Mouse (Mus musculus): ENCODE measurements at regions not wholly inside any gene's neighbourhood (a gene's known extent, or its start where the extent isn't known, plus 50 kb on each side); places are given as distances from the start of the nearest gene placed in this dataset.

- Histone ChIP-seq H3K4me1 (peaks cover 11% of the 10 kb centered on the region), H3K4me2 (replicated peaks) (peak overlapping the region; percentile 42), H3K4me3 (no peak overlapping the region), H3K9me3 (no peaks in the 10 kb centered on the region), H3K36me3 (no peaks in the 10 kb centered on the region), H3K27me3 (replicated peaks) (no peaks in the 10 kb centered on the region), H3K27ac (no peak overlapping the region), H3K9ac (no peak overlapping the region)
- no peak for ATAC-seq (ENCODE audit: low FRiP score, low read depth)
- 17% methylated on average over 14 of the region's 14 CpGs for WGBS
Observed at GRCm38 (mm10) chr14:58868176-58868949, 274.3 kb downstream of the 1700129C05Rik start.

- H3K27me3 ChIP-seq (replicated peaks): no peaks in the 10 kb centered on the region
- no peak overlapping the region for H3K27ac ChIP-seq
- peak overlapping the region; percentile 42 for H3K4me2 ChIP-seq (replicated peaks)
- no peak for ATAC-seq (ENCODE audit: low FRiP score, low read depth)
- peaks cover 11% of the 10 kb centered on the region for H3K4me1 ChIP-seq
- H3K9ac ChIP-seq: no peak overlapping the region
- no peaks in the 10 kb centered on the region for H3K36me3 ChIP-seq
- H3K9me3 ChIP-seq: no peaks in the 10 kb centered on the region
- no peak overlapping the region for H3K4me3 ChIP-seq
- 23% methylated on average over 13 of the region's 13 CpGs for WGBS
Observed at GRCm38 (mm10) chr14:58867396-58868107, 275.1 kb downstream of the 1700129C05Rik start.

- no peak for ATAC-seq (ENCODE audit: low FRiP score, low read depth)
- H3K4me2 ChIP-seq (replicated peaks): no peak overlapping the region
- H3K9ac ChIP-seq: no peak overlapping the region
- no peaks in the 10 kb centered on the region for H3K4me1 ChIP-seq
- H3K36me3 ChIP-seq: no peaks in the 10 kb centered on the region
- no peak overlapping the region for H3K27ac ChIP-seq
- no peaks in the 10 kb centered on the region for H3K9me3 ChIP-seq
- no peak overlapping the region for H3K4me3 ChIP-seq
- 72% methylated on average over 4 of the region's 4 CpGs for WGBS
- H3K27me3 ChIP-seq (replicated peaks): no peaks in the 10 kb centered on the region
Observed at GRCm38 (mm10) chr14:58854871-58855270, 287.8 kb downstream of the 1700129C05Rik start.

GRCm38 (mm10) chr14:58844565-58844964, 298.1 kb downstream of the 1700129C05Rik start:
- Histone ChIP-seq H3K36me3 (no peaks in the 10 kb centered on the region), H3K27ac (no peak overlapping the region)
- ATAC-seq (ENCODE audit: low FRiP score, low read depth): no peak

GRCm38 (mm10) chr14:58842196-58842886, 300.4 kb downstream of the 1700129C05Rik start:
- Histone ChIP-seq H3K27ac (no peak overlapping the region), H3K4me2 (replicated peaks) (no peak overlapping the region), H3K27me3 (replicated peaks) (no peaks in the 10 kb centered on the region), H3K4me1 (no peaks in the 10 kb centered on the region), H3K9ac (no peak overlapping the region), H3K36me3 (no peaks in the 10 kb centered on the region), H3K4me3 (no peak overlapping the region), H3K9me3 (no peaks in the 10 kb centered on the region)
- 88% methylated on average over 1 of the region's 1 CpGs for WGBS
- no peak for ATAC-seq (ENCODE audit: low FRiP score, low read depth)

More at GRCm38 (mm10) chr14:58844565-58844964, 298.1 kb downstream of the 1700129C05Rik start:
- no peaks in the 10 kb centered on the region for H3K27me3 ChIP-seq (replicated peaks)
- 79% methylated on average over 2 of the region's 2 CpGs for WGBS
- no peaks in the 10 kb centered on the region for H3K9me3 ChIP-seq
- no peak overlapping the region for H3K4me2 ChIP-seq (replicated peaks)
- H3K4me1 ChIP-seq: no peaks in the 10 kb centered on the region
- no peak overlapping the region for H3K4me3 ChIP-seq
- H3K9ac ChIP-seq: no peak overlapping the region

GRCm38 (mm10) chr14:58822938-58823337, 319.8 kb downstream of the 1700129C05Rik start:
- Histone ChIP-seq H3K27ac (no peak overlapping the region), H3K9me3 (no peaks in the 10 kb centered on the region), H3K4me2 (replicated peaks) (no peak overlapping the region), H3K4me3 (no peak overlapping the region), H3K27me3 (replicated peaks) (no peaks in the 10 kb centered on the region), H3K36me3 (no peaks in the 10 kb centered on the region), H3K4me1 (no peaks in the 10 kb centered on the region), H3K9ac (no peak overlapping the region)
- WGBS: 88% methylated on average over 4 of the region's 4 CpGs
- ATAC-seq (ENCODE audit: low FRiP score, low read depth): no peak

GRCm38 (mm10) chr14:58817961-58818504, 324.7 kb downstream of the 1700129C05Rik start:
- H3K9me3 ChIP-seq: no peaks in the 10 kb centered on the region
- no peaks in the 10 kb centered on the region for H3K36me3 ChIP-seq
- H3K27me3 ChIP-seq (replicated peaks): no peaks in the 10 kb centered on the region
- WGBS: 80% methylated on average over 10 of the region's 10 CpGs
- no peak overlapping the region for H3K9ac ChIP-seq
- no peak overlapping the region for H3K4me3 ChIP-seq
- no peak overlapping the region for H3K4me2 ChIP-seq (replicated peaks)
- no peaks in the 10 kb centered on the region for H3K4me1 ChIP-seq
- no peak overlapping the region for H3K27ac ChIP-seq
- ATAC-seq (ENCODE audit: low FRiP score, low read depth): no peak

GRCm38 (mm10) chr14:58816540-58816876, 326.2 kb downstream of the 1700129C05Rik start:
- Histone ChIP-seq H3K36me3 (no peaks in the 10 kb centered on the region), H3K9ac (no peak overlapping the region), H3K27me3 (replicated peaks) (no peaks in the 10 kb centered on the region), H3K4me3 (no peak overlapping the region), H3K27ac (no peak overlapping the region), H3K4me1 (no peaks in the 10 kb centered on the region), H3K4me2 (replicated peaks) (no peak overlapping the region), H3K9me3 (no peaks in the 10 kb centered on the region)
- ATAC-seq (ENCODE audit: low FRiP score, low read depth): no peak
- WGBS: 88% methylated on average over 1 of the region's 1 CpGs

GRCm38 (mm10) chr14:58815616-58816539, 326.8 kb downstream of the 1700129C05Rik start:
- no peaks in the 10 kb centered on the region for H3K27me3 ChIP-seq (replicated peaks)
- H3K9me3 ChIP-seq: no peaks in the 10 kb centered on the region
- ATAC-seq (ENCODE audit: low FRiP score, low read depth): no peak
- H3K9ac ChIP-seq: no peak overlapping the region
- no peaks in the 10 kb centered on the region for H3K36me3 ChIP-seq
- no peak overlapping the region for H3K4me3 ChIP-seq
- no peak overlapping the region for H3K27ac ChIP-seq
- 72% methylated on average over 11 of the region's 11 CpGs for WGBS
- H3K4me1 ChIP-seq: no peaks in the 10 kb centered on the region
- H3K4me2 ChIP-seq (replicated peaks): no peak overlapping the region

- H3K27ac ChIP-seq: no peak overlapping the region
- WGBS: 67% methylated on average over 5 of the region's 5 CpGs
Observed at GRCm38 (mm10) chr14:58812585-58812984, 330.1 kb downstream of the 1700129C05Rik start.

GRCm38 (mm10) chr14:58801402-58801861, 341.3 kb downstream of the 1700129C05Rik start:
- H3K4me1 ChIP-seq: no peaks in the 10 kb centered on the region
- H3K9me3 ChIP-seq: no peaks in the 10 kb centered on the region
- no peak for ATAC-seq (ENCODE audit: low FRiP score, low read depth)

More at GRCm38 (mm10) chr14:58812585-58812984, 330.1 kb downstream of the 1700129C05Rik start:
- Histone ChIP-seq H3K9ac (no peak overlapping the region), H3K36me3 (no peaks in the 10 kb centered on the region), H3K4me1 (no peaks in the 10 kb centered on the region), H3K4me2 (replicated peaks) (no peak overlapping the region), H3K9me3 (no peaks in the 10 kb centered on the region), H3K4me3 (no peak overlapping the region), H3K27me3 (replicated peaks) (no peaks in the 10 kb centered on the region)
- ATAC-seq (ENCODE audit: low FRiP score, low read depth): no peak

More at GRCm38 (mm10) chr14:58801402-58801861, 341.3 kb downstream of the 1700129C05Rik start:
- no peak overlapping the region for H3K9ac ChIP-seq
- no peaks in the 10 kb centered on the region for H3K36me3 ChIP-seq
- H3K4me3 ChIP-seq: no peak overlapping the region
- H3K27me3 ChIP-seq (replicated peaks): no peaks in the 10 kb centered on the region
- H3K27ac ChIP-seq: no peak overlapping the region
- no peak overlapping the region for H3K4me2 ChIP-seq (replicated peaks)
